Mouse (Mus musculus) intestine, embryonic 16.5 days (tissue): ENCODE measurements around the gene Sod1. TPM values are rescaled to one million over a fixed set of nuclear protein-coding genes. Genes with fewer than 3 reads are reported as not detected.
"Not testable (repeated sequence)": the region's sequence is repeated elsewhere in the genome, so short reads cannot be mapped to it uniquely, and the experiment has no call there.

Experiments
- ATAC-seq: fragments of 200-750 bp; cut with Nextera tagmentation; 2 replicates; pipeline ENCODE4 v1.8.0; 2017; ENCODE audit warnings: moderate TSS enrichment, moderate library complexity
- H3K27ac ChIP-seq: fragments of 300-500 bp; sonication (generic); 2 replicates; pipeline ENCODE4 v1.5.1; 2014; ENCODE audit warnings: mild to moderate bottlenecking, low read length
- H3K27me3 ChIP-seq: fragments of 300-500 bp; sonication (generic); replicated peaks from 2 replicates; pipeline ENCODE4 v1.6.1; 2014; ENCODE audit warnings: low read length, control low read depth, mixed read lengths; ENCODE audit not compliant: control insufficient read depth, insufficient read depth
- H3K36me3 ChIP-seq: fragments of 300-500 bp; sonication (generic); 2 replicates; pipeline ENCODE4 v1.6.1; 2014; ENCODE audit warnings: low read length, control low read depth; ENCODE audit not compliant: control insufficient read depth, insufficient read depth
- H3K4me1 ChIP-seq: fragments of 300-500 bp; sonication (generic); 2 replicates; pipeline ENCODE4 v1.6.1; 2014; ENCODE audit warnings: low read length, control low read depth, mixed read lengths; ENCODE audit not compliant: control insufficient read depth, insufficient read depth
- H3K4me2 ChIP-seq: fragments of 300-500 bp; sonication (generic); 2 replicates; pipeline ENCODE4 v1.6.1; 2014; ENCODE audit warnings: low read depth, low read length, control low read depth
- H3K4me3 ChIP-seq: fragments of 300-500 bp; sonication (generic); 2 replicates; pipeline ENCODE4 v1.5.1; 2014; ENCODE audit warnings: mild to moderate bottlenecking, low read length
- H3K9ac ChIP-seq: fragments of 300-500 bp; sonication (generic); 2 replicates; pipeline ENCODE4 v1.6.1; 2014; ENCODE audit warnings: low read depth, low read length
- H3K9me3 ChIP-seq: fragments of 300-500 bp; sonication (generic); 2 replicates; pipeline ENCODE4 v1.6.1; 2016; ENCODE audit warnings: low read length, control low read depth; ENCODE audit not compliant: control insufficient read depth
- WGBS: fragments of 180-500 bp; shearing (Covaris S2); extraction: QIAGEN DNeasy Blood & Tissue Kit; methylation state at CpG from one replicate; pipeline ENCODE4 v1.1.7; 2014; 5-methylcytosine and 5-hydroxymethylcytosine counted together
- polyA plus RNA-seq: library from polyadenylated mRNA; unstranded; fragments of >200 nt; fragmentation: Nextera tagmentation; extraction: Ambion mirVana; gene quantifications from 2 replicates; pipeline ENCODE4 v1.2.1, GENCODE M21; 2015

Gene Sod1
- polyA plus RNA-seq, 1 experiment from 2014 or later, result 1,142 TPM

- no peak for ATAC-seq
- WGBS, result 89% methylated on average over 3 of the region's 3 CpGs
- H3K4me3 ChIP-seq, result no peak overlapping the region
- no peak overlapping the region for H3K27ac ChIP-seq
- H3K36me3 ChIP-seq, result 0 out of 2 replicates have a peak, but pooled peaks cover 2% of the 10 kb centered on the region
- H3K4me1 ChIP-seq, result no peaks in the 10 kb centered on the region
- no peaks in the 10 kb centered on the region for H3K27me3 ChIP-seq
- no peaks in the 10 kb centered on the region for H3K9me3 ChIP-seq
- H3K4me2 ChIP-seq, result no peak overlapping the region
- no peak overlapping the region for H3K9ac ChIP-seq
These were observed 14.6 kb downstream of the Sod1 start for GRCm38 (mm10) chr16:90235188-90235587.

- no peaks in the 10 kb centered on the region for H3K27me3 ChIP-seq
- no peaks in the 10 kb centered on the region for H3K9me3 ChIP-seq
- H3K4me3 ChIP-seq, result no peak overlapping the region
- no peak overlapping the region for H3K27ac ChIP-seq
- no peak overlapping the region for H3K9ac ChIP-seq
- H3K36me3 ChIP-seq, result peaks cover 10% of the 10 kb centered on the region; the same call in 1 of the 2 replicates
- WGBS, result 83% methylated on average over 6 of the region's 6 CpGs
- H3K4me2 ChIP-seq, result no peak overlapping the region
- no peak for ATAC-seq
- H3K4me1 ChIP-seq, result no peaks in the 10 kb centered on the region
These were observed 18.7 kb downstream of the Sod1 start for GRCm38 (mm10) chr16:90239128-90239746.

- 82% methylated on average over 4 of the region's 4 CpGs for WGBS
- Histone ChIP-seq H3K36me3 (peaks cover 15% of the 10 kb centered on the region; the same call in 1 of the 2 replicates), H3K9me3 (no peaks in the 10 kb centered on the region), H3K4me1 (no peaks in the 10 kb centered on the region), H3K9ac (no peak overlapping the region), H3K27ac (no peak overlapping the region), H3K27me3 (no peaks in the 10 kb centered on the region), H3K4me3 (no peak overlapping the region), H3K4me2 (no peak overlapping the region)
- no peak for ATAC-seq
These were observed 21.3 kb downstream of the Sod1 start for GRCm38 (mm10) chr16:90241875-90242274.

DNA sequence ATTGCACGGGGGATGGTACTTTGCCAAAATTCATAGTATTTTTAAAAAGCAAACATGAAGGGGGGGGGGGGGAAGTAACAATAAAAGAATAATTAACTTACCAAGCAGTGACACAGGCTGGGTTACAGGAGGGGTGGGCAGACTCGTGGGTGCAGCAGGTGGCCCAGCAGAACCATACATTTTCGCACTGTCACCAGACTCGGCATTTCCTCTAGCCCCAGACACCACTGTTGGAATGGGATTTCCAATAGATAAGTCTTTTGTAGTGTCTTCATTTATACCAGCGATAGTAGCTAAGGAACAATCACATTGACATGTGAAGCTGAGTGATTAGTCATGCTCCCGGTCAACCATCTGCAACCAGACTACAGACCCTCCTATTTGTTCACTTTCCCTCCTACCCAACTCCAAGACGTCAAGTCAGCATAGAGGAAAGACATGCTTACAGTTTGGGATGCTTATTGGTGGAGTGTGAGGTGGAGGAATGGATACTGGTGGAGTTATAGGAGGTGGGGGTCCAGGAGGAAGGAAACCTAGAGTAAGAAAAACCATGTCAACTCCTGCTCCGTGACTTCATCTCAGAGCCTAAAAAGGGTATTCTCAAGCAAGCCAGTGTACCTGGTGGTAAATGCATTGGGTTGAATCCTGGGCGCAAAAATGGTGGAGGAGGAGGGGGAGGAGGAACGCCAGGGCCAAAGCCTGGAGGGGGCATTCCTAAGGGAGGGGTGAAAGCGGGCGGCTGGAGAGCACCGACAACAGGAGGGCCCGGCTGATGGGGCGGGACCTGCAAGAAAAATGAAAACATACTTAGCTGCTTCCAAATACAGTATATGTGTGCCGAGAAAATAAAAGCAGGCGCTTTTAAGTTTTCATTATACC lies 22.1 kb downstream of the Sod1 start:
- no peak overlapping the region for H3K27ac ChIP-seq
- H3K36me3 ChIP-seq, result peaks cover 22% of the 10 kb centered on the region; the same call in 1 of the 2 replicates
- no peak overlapping the region for H3K4me2 ChIP-seq
- H3K4me1 ChIP-seq, result no peaks in the 10 kb centered on the region
- ATAC-seq, result no peak
- H3K27me3 ChIP-seq, result no peaks in the 10 kb centered on the region
- 77% methylated on average over 17 of the region's 17 CpGs for WGBS
- H3K4me3 ChIP-seq, result no peak overlapping the region
- no peak overlapping the region for H3K9ac ChIP-seq
- H3K9me3 ChIP-seq, result no peaks in the 10 kb centered on the region

- no peak for ATAC-seq
- H3K27me3 ChIP-seq, result no peaks in the 10 kb centered on the region
- no peak overlapping the region for H3K27ac ChIP-seq
- no peak overlapping the region for H3K4me3 ChIP-seq
- WGBS, result 95% methylated on average over 7 of the region's 7 CpGs
- H3K36me3 ChIP-seq, result peaks cover 15% of the 10 kb centered on the region
- H3K9ac ChIP-seq, result no peak overlapping the region
- no peaks in the 10 kb centered on the region for H3K9me3 ChIP-seq
- no peaks in the 10 kb centered on the region for H3K4me1 ChIP-seq
- H3K4me2 ChIP-seq, result no peak overlapping the region
These were observed 29.5 kb downstream of the Sod1 start for GRCm38 (mm10) chr16:90250099-90250498.

DNA sequence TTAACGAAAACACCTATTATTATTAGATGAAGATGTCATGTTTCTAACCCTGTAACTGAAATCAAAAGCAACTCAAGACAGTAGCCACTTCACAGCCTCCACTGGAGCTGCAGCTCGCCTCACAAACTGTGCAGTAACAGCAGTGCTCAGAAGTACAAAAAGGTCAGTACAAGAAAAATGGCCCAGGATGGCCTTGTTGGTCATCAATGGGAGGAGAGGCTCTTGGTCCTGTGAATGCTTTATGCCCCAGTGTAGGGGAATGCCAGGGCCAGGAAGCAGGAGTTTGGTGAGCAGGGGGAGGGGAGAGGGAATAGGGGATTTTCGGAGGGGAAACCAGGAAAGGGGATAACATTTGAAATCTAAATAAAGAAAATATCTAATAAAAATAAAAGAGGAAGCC lies 30.7 kb downstream of the Sod1 start:
- H3K4me3 ChIP-seq, H3K4me1 ChIP-seq, H3K27me3 ChIP-seq, H3K9me3 ChIP-seq, ATAC-seq, H3K9ac ChIP-seq, H3K4me2 ChIP-seq, H3K27ac ChIP-seq: not testable (repeated sequence)
- 81% methylated on average over 3 of the region's 3 CpGs for WGBS
- peaks cover 14% of the 10 kb centered on the region for H3K36me3 ChIP-seq

DNA sequence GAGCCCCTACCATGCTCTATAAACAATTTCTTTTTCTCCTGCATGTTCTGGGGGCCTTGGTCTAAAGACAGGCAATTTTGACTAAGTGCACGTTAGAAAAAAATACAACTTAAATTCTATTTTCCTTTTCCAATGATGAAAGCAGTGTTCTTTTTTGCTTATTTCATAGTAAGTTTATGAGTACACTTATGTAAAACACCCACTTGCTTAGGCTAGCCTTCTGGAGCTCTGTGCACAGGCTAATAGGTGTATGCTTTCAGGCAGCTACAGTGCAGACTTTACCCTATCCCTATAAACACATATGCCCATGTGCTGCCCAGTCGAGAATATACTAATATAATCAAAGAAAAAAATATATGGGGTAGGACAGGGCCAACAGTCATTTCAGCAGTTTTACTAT lies 32.0 kb downstream of the Sod1 start:
- no peak for ATAC-seq
- 86% methylated on average over 2 of the region's 2 CpGs for WGBS
- H3K36me3 ChIP-seq, result peaks cover 12% of the 10 kb centered on the region
- no peaks in the 10 kb centered on the region for H3K9me3 ChIP-seq
- H3K27me3 ChIP-seq, result no peaks in the 10 kb centered on the region
- no peaks in the 10 kb centered on the region for H3K4me1 ChIP-seq
- no peak overlapping the region for H3K4me2 ChIP-seq
- no peak overlapping the region for H3K4me3 ChIP-seq
- no peak overlapping the region for H3K27ac ChIP-seq
- H3K9ac ChIP-seq, result no peak overlapping the region

DNA sequence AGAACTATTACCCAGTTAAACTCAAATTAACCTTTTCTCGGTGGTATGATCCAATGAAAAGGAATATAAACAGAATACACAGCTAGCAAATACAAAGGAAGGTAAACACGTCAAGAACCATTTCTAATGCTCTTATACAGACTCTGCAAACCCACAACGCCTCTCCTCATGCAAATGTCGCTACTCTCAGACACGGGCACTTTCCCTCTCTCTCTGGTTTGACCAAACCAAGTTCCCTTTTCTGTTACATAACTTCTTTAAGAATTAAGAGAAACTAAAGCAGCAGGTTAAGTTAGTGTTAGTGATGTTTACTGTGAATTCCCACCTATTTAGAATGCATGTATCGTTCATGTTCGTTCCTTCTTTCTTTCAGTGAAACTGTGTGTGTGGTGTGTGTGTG lies 38.4 kb downstream of the Sod1 start:
- Histone ChIP-seq H3K27me3 (no peaks in the 10 kb centered on the region), H3K36me3 (peaks cover 13% of the 10 kb centered on the region), H3K4me1 (no peaks in the 10 kb centered on the region), H3K4me2 (no peak overlapping the region), H3K9me3 (no peaks in the 10 kb centered on the region), H3K27ac (no peak overlapping the region), H3K9ac (no peak overlapping the region), H3K4me3 (no peak overlapping the region)
- ATAC-seq, result no peak
- WGBS, result 87% methylated on average over 7 of the region's 7 CpGs

GRCm38 (mm10) chr16:90259623-90260022 lies 39.1 kb downstream of the Sod1 start:
- H3K9ac ChIP-seq, result no peak overlapping the region
- WGBS, result 91% methylated on average over 5 of the region's 5 CpGs
- H3K36me3 ChIP-seq, result peaks cover 13% of the 10 kb centered on the region
- no peaks in the 10 kb centered on the region for H3K27me3 ChIP-seq
- H3K4me3 ChIP-seq, result no peak overlapping the region
- no peak overlapping the region for H3K27ac ChIP-seq
- no peaks in the 10 kb centered on the region for H3K4me1 ChIP-seq
- no peak for ATAC-seq
- no peak overlapping the region for H3K4me2 ChIP-seq
- no peaks in the 10 kb centered on the region for H3K9me3 ChIP-seq
